Mouse (Mus musculus): Measurements from ENCODE around the gene Wdr64.
A peak's percentile ranks its signal among the peaks of the same experiment; 100 is the strongest.

Gene Wdr64

GRCm38 (mm10) chr1:175698293-175698692, at the start of gene Wdr64:
Wdr64 (plus strand) TSS chr1:175698593.
- no peak for DNase-seq (ENCODE audit: low read depth, low spot score)
- Histone ChIP-seq H3K36me3 (ENCODE audit: control insufficient read depth, insufficient read depth, low read length, poor library complexity, severe bottlenecking) (no peaks in the 10 kb centered on the region), H3K27me3 (ENCODE audit: control insufficient read depth, insufficient read depth, low read length, poor library complexity, severe bottlenecking) (no peaks in the 10 kb centered on the region; the same call in 1 of the 2 replicates)

DNA sequence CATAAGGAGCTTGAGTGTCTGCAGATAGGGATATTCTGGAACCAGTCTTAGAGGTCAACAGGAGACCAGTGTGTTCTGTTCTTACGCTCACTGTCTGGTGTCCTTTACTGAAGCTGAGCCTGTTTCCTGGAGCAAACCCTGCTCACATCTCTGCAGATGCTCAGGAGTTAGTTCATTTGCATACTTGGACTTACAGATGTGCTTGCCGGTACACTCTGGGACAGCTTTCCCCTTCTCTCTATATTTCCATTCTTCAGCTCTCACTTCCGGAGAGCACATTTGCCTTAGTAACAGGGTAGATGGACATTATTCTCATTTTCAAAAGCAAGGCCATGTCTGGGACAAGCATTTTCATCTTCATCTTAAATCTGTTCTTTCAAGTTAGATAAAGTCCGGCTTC, 49.8 kb upstream of the Wdr64 start:
- DNase-seq (ENCODE audit: low read depth, low spot score), result no peak
- no peaks in the 10 kb centered on the region for H3K27me3 ChIP-seq (ENCODE audit: control insufficient read depth, insufficient read depth, low read length, poor library complexity, severe bottlenecking)

GRCm38 (mm10) chr1:175659900-175660299, 38.5 kb upstream of the Wdr64 start:
- peak; percentile 61 for DNase-seq (ENCODE audit: low read depth, low spot score)
- Histone ChIP-seq H3K27me3 (ENCODE audit: control insufficient read depth, insufficient read depth, low read length, poor library complexity, severe bottlenecking) (no peaks in the 10 kb centered on the region; the same call in 1 of the 2 replicates), H3K36me3 (ENCODE audit: control insufficient read depth, insufficient read depth, low read length, poor library complexity, severe bottlenecking) (peaks cover 20% of the 10 kb centered on the region; the same call in 1 of the 2 replicates)

More for the DNA sequence above, 49.8 kb upstream of the Wdr64 start:
- H3K36me3 ChIP-seq (ENCODE audit: control insufficient read depth, insufficient read depth, low read length, poor library complexity, severe bottlenecking), result peaks cover 18% of the 10 kb centered on the region

- DNase-seq (ENCODE audit: low read depth, low spot score), result peak; percentile 83
- Histone ChIP-seq H3K27me3 (ENCODE audit: control insufficient read depth, insufficient read depth, low read length, poor library complexity, severe bottlenecking) (no peaks in the 10 kb centered on the region), H3K36me3 (ENCODE audit: control insufficient read depth, insufficient read depth, low read length, poor library complexity, severe bottlenecking) (no peaks in the 10 kb centered on the region)
Observed at GRCm38 (mm10) chr1:175668666-175669405, 29.6 kb upstream of the Wdr64 start.

DNA sequence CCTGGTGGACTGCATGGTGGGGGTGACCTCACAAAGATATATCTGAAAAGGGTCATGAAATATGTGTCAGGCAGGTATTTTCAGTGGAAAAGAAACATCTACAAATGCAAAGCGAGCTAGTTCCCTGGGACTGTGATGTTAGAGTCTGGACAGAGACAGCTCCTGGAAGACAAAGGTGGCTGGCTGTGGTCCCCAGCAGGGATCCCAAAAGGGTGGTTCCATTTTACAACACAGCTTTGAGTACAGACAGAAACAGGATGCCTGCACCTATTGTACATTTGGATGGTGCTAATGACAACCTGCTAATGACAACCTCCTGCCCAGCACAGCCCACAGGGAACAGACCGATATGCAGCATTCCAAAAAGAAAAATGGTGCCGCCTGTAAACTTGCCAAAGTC, 28.9 kb upstream of the Wdr64 start:
- no peaks in the 10 kb centered on the region for H3K27me3 ChIP-seq (ENCODE audit: control insufficient read depth, insufficient read depth, low read length, poor library complexity, severe bottlenecking)

DNA sequence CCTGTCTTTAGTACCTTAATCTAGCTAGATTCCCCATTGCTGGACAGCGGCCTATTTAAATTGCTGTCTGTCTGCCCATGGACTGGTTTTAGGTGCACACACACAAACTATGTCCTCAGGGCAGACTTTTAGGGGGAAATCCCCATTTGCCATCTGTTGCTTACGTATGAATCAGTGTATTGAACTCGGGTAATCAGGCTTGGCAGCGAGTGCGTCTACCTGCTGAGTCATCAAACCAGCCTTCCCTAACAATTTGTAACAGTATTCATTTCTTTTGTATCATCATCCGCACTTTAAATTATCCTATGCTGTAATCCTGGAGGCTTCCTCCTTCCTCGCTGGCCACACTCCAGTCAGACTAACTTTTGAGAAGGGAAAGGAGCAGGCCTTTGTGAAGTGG, 28.4 kb upstream of the Wdr64 start:
- Histone ChIP-seq H3K27me3 (ENCODE audit: control insufficient read depth, insufficient read depth, low read length, poor library complexity, severe bottlenecking) (no peaks in the 10 kb centered on the region), H3K36me3 (ENCODE audit: control insufficient read depth, insufficient read depth, low read length, poor library complexity, severe bottlenecking) (no peaks in the 10 kb centered on the region)
- peak; percentile 18 for DNase-seq (ENCODE audit: low read depth, low spot score)

More for the DNA sequence above, 28.9 kb upstream of the Wdr64 start:
- no peaks in the 10 kb centered on the region for H3K36me3 ChIP-seq (ENCODE audit: control insufficient read depth, insufficient read depth, low read length, poor library complexity, severe bottlenecking)
- no peak for DNase-seq (ENCODE audit: low read depth, low spot score)

DNA sequence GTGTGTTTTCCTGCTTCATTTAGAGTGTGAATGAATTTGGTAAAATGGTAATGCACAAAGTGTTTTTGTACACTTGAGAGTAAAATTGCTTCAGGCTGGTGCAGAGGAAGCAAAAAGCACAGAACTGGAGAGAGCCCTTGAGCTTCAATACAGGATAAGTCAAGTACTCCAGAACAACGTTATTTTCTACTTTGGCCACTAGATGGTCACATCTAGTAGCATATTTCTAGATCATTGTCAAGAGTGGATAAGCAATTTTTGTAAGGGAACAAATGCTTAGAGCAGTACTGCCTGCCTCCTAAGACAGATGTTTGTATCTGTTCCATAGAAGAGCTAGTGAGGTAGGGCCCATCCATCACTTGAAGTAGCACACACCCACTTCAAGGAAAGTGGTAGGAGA, 26.8 kb upstream of the Wdr64 start:
- Histone ChIP-seq H3K36me3 (ENCODE audit: control insufficient read depth, insufficient read depth, low read length, poor library complexity, severe bottlenecking) (no peaks in the 10 kb centered on the region), H3K27me3 (ENCODE audit: control insufficient read depth, insufficient read depth, low read length, poor library complexity, severe bottlenecking) (no peaks in the 10 kb centered on the region)

DNA sequence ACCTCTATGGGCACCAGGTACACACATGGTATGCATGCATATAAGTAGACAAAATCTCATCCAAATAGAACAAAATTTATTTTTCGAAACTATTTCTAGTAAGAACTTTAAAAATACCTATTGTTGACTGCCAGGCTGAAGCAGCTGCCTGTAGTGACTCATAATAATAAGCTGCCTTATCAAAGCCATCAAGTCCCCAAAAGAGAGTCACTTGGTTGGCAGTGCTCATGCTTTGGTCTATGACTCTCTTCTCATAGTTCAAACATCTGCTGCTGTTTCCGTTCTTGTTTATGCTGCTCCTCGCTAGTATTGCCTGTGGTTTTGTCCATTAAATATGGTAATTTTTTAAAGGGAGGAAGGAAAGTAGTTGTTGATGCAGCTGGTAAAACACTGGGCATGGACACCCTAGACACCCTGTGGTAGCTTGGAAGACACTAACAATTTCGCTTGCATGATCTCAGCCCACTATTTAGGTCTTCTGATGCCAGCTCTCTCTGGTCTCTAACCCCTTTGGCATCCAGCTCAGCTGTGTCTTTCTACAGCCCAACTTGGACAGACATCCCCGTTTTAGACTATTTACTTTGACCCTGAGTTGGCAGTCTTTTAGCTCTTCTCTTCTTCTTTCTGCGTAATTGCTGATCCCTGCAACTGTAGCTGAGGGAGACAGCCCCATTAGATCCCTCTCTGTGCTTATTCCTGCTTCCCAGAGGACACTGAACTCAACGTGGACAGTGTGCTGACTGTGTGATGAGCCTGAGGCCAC, 24.6 kb upstream of the Wdr64 start:
- H3K27me3 ChIP-seq (ENCODE audit: control insufficient read depth, insufficient read depth, low read length, poor library complexity, severe bottlenecking), result no peaks in the 10 kb centered on the region
- no peak for DNase-seq (ENCODE audit: low read depth, low spot score)
- no peaks in the 10 kb centered on the region for H3K36me3 ChIP-seq (ENCODE audit: control insufficient read depth, insufficient read depth, low read length, poor library complexity, severe bottlenecking)

More for the DNA sequence above, 26.8 kb upstream of the Wdr64 start:
- peak; percentile 24 for DNase-seq (ENCODE audit: low read depth, low spot score)

DNA sequence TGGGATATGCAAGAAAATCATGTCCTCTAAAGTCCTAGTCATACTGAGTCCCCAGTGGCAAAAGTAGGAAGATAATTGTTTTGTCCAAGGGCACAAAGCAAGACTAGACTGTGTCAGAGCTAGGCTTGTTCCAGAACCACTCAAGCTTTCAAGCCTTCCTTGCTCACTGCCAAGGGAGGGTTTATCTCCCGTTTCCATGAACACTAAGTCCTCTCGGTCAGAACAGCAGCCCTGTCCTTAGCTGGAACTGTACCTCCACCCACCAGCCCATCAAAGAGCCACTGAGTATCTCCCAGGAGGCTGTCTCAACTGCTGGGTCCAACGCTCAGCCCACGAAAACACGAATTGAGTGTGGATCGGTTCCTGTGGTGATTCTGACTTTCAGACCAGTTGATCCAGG, 23.3 kb upstream of the Wdr64 start:
- Histone ChIP-seq H3K36me3 (ENCODE audit: control insufficient read depth, insufficient read depth, low read length, poor library complexity, severe bottlenecking) (no peaks in the 10 kb centered on the region), H3K27me3 (ENCODE audit: control insufficient read depth, insufficient read depth, low read length, poor library complexity, severe bottlenecking) (no peaks in the 10 kb centered on the region)
- no peak for DNase-seq (ENCODE audit: low read depth, low spot score)

DNA sequence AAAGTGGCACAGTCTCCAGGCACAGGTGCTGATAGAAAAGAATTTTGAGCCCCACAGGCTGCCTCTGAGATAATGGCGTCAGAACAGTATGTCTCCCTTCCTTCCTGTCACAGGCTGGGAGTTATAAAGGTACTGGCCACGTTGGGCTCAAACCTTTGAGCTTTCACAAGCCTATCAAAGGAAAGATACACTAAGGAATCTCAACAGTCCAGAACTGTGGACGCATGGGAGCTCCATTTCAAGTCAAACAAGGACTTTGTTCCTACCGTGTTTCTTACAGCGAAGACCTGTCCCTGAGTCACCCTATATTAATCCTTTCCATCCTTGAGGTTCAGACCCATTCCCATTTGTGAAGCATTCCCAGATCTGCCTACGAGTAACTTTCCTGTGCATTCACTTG, 20.9 kb upstream of the Wdr64 start:
- H3K27me3 ChIP-seq (ENCODE audit: control insufficient read depth, insufficient read depth, low read length, poor library complexity, severe bottlenecking), result no peaks in the 10 kb centered on the region
- H3K36me3 ChIP-seq (ENCODE audit: control insufficient read depth, insufficient read depth, low read length, poor library complexity, severe bottlenecking), result no peaks in the 10 kb centered on the region
- DNase-seq (ENCODE audit: low read depth, low spot score), result no peak

GRCm38 (mm10) chr1:175680995-175681394, 17.4 kb upstream of the Wdr64 start:
- Histone ChIP-seq H3K36me3 (ENCODE audit: control insufficient read depth, insufficient read depth, low read length, poor library complexity, severe bottlenecking) (no peaks in the 10 kb centered on the region), H3K27me3 (ENCODE audit: control insufficient read depth, insufficient read depth, low read length, poor library complexity, severe bottlenecking) (no peaks in the 10 kb centered on the region)
- no peak for DNase-seq (ENCODE audit: low read depth, low spot score)

DNA sequence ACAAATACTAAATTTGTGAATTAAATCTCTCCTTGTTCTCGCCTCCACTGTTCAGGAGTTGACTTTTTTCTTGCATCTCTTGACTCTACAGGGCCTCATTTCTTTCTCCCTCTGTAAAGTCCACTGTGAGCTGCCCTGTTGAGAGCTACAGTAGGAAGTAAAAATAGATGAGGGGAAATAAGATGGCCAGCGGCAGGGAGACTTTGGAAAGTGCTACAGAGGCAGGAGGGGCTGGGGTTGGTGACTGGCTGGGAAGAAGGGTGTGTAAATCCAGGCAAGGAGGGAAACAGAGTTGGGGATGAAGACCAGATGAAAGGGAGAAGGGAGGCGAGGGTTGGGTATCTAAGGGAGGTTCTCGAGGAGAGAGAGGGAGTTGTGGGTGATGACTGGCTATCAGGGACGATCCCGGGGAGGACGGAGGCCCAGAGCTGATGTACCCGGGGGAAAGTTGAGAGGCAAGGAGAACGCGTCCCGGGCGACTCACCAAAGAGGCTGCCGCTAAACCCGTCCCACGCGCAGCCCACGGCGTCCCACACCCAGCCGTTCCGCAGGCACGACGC, 6.6 kb upstream of the Wdr64 start:
- DNase-seq (ENCODE audit: low read depth, low spot score), result no peak
- H3K27me3 ChIP-seq (ENCODE audit: control insufficient read depth, insufficient read depth, low read length, poor library complexity, severe bottlenecking), result no peaks in the 10 kb centered on the region
- H3K36me3 ChIP-seq (ENCODE audit: control insufficient read depth, insufficient read depth, low read length, poor library complexity, severe bottlenecking), result no peaks in the 10 kb centered on the region; the same call in 1 of the 2 replicates

GRCm38 (mm10) chr1:175692246-175692996, 6.0 kb upstream of the Wdr64 start, which contains the start of the genes Opn3 and Chml:
Opn3 (minus strand) TSS chr1:175692776.
Chml (minus strand) TSS chr1:175692901.
- Histone ChIP-seq H3K27me3 (ENCODE audit: control insufficient read depth, insufficient read depth, low read length, poor library complexity, severe bottlenecking) (no peaks in the 10 kb centered on the region), H3K36me3 (ENCODE audit: control insufficient read depth, insufficient read depth, low read length, poor library complexity, severe bottlenecking) (no peaks in the 10 kb centered on the region)
- DNase-seq (ENCODE audit: low read depth, low spot score), result peak; percentile 100

DNA sequence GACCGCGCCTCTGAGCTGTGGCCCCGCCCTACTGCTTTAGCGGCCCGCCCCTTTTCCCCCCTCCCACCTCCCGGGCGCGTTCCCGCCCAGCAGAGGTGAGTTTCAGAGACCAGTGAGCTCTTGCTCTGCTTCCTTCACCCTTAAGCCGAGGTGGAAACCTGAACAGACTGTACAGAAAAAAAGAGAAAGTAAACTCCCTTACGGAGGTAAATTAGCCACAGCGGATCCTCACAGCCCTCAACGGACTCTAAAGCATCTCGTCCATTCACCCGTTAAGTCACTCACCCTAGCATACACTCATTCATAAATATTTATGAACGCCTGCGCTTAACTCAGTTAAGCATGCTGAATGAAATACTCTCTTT, 5.4 kb upstream of the Wdr64 start:
- DNase-seq (ENCODE audit: low read depth, low spot score), result no peak
- H3K27me3 ChIP-seq (ENCODE audit: control insufficient read depth, insufficient read depth, low read length, poor library complexity, severe bottlenecking), result no peaks in the 10 kb centered on the region
- no peaks in the 10 kb centered on the region for H3K36me3 ChIP-seq (ENCODE audit: control insufficient read depth, insufficient read depth, low read length, poor library complexity, severe bottlenecking)

Measured in splenic B cell, adult 2 months (primary cell).